Mouse (Mus musculus): Measurements from ENCODE around the gene Tnnc2.

Tnnc2 gene

DNA sequence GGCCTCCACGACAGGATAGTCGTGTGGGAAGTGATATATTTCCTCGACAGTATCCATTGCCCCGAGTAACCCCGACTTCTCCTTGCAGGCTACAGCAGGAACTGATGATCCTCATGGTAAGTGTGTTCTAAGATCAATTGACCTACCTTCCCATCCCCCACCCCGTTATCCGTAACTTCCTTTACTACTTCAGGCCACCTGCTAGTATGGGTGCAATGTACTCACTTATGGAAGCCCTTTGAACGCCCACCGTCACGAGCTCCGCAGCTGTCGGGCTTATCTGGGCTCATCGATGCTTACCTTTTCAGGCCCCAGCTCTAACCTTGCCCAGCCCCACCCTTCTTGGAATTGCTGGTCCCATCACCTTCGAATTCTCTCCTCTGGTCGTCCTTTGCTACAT, 9.5 kb downstream of the Tnnc2 start:
- no peak for DNase-seq

- DNase-seq, result peak; percentile 99
These were observed 10.3 kb downstream of the Tnnc2 start, which contains the start of gene Ube2c for GRCm38 (mm10) chr2:164769258-164770037. Gene Ube2c, plus strand, starts transcription at chr2:164769898.

- no peak for DNase-seq
These were observed 11.8 kb downstream of the Tnnc2 start for GRCm38 (mm10) chr2:164767812-164768540.

DNA sequence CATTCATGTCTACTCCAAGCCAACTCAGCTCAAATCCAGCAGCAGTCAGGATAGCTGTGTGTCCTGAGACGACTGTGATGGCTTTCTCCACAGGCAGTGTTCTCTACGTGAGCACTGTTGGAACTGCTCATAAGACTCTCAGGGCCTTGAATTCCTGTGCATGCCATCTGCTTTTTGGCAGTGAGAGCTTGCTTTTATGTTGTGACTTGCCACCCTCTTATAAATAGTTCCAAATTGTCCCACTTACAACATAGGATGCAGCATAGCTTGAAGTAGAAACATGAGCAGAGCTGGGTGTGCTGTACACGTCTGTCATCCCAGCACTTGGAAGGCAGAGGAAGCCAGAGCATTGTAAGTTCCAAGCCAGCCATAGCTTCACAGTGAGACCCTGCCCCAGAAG, 13.9 kb downstream of the Tnnc2 start:
- no peak for DNase-seq

DNA sequence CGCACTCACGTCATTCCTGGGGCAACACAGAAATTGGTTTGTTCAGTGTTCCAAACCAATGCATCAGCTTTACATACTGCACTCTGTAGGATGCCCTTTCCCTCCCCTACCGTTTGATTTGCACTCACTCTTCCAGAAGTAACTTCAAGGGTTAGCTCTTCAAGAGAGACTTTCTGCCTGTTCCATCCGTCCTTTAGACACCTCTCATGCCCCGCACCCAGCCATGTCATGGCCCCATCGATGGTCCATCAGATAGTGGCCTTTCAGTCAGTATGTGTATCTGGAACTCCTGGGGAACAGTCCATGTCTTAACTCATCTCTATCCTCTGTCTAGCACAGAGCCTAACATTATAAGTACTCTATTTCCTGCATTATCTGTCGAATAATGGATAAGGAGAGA, 17.2 kb downstream of the Tnnc2 start:
- DNase-seq, result no peak

GRCm38 (mm10) chr2:164761971-164762370, 17.8 kb downstream of the Tnnc2 start:
- no peak for DNase-seq

DNA sequence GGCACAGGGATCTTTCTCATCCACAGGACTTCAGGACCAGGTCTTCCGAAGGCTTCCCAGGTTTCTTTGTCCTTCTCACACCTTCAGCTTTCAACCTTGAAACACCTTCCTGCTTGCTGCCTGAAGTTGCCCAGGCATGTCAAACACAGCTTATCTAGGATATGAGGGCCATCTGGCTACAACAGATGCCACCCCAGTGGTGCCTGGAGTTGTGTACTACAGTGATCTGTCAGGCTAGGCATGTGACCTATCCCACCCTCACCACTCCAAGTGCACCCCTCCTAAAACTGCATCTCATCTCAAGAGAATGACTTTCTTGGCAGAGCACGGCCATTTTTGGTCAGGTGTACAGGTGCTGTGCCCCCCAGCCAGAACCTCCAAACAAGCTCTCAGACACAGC, 18.3 kb downstream of the Tnnc2 start:
- no peak for DNase-seq

DNA sequence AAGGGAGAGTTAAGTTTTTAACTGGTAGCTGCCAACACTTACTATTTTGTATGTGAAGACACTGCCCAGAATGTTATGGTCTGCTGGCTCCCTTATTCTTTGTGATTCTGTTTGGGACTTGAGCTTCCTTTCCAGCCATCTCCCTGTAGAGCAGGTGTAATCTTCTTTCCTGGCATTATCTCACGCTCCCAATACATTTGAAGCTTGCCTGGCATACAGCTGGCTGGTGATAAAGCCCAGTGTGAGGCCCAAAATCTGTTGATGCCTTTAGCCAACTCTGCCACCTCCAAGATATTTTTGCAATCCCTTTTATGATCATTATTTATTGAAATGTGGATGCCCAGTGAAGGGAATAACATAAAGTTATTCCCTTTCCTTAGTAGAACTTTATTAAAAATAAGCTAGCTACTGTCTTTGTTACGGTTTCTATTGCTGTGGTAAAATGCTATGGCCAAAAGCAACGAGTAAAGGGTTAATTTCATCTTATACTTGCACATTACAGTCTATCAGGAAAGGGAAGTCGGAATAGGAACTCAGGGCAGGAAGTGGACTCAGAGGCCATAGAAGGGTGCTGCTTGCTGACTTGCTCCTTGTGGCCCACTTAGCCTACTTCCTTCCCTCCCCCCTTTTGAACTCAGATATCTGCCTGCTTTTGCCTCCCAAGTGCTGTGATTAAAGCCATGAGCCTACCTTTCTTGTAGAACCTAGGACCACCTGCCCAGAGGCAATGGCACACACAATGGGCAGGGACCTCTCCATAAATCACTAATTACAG, 19.5 kb downstream of the Tnnc2 start:
- no peak for DNase-seq

DNA sequence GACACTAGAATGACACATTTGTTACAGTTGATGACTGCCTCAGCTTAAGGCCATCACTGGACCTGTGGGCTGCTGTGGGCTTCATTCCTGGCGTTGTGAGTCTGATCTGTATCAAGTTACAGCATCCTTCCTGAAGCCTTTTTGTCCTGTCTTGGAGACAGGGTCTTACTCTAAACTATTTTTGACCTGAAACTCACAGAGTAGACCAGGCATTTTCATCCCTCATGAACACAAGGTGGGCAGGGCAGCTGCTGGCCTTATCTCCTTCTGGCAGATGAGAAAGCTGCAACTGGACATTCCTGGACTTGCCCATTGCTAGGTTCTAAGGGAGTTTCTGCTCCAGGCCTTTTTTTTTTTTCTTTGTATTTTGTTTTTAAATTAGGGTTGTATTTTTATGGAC, 21.1 kb downstream of the Tnnc2 start:
- DNase-seq, result no peak

DNA sequence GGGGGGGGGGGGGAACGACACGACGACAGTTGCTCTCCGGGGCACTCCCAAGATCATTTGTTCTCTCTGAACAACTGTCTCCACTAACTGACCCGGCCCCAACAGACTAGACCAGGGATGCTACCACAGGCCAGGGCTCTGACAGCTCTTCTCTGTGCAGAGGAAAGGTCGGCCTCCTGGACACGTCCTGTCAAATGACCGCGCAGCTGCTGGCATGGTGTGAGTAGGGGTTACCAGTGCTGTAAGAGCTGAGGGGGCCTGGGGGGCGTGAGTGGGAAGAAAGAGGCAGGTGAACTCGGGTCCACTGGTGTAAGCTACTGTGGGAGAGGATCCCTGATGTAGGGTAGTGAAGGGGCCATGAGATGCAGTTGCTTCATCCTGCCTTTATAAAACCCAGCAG, 21.9 kb downstream of the Tnnc2 start:
- DNase-seq, result no peak

DNA sequence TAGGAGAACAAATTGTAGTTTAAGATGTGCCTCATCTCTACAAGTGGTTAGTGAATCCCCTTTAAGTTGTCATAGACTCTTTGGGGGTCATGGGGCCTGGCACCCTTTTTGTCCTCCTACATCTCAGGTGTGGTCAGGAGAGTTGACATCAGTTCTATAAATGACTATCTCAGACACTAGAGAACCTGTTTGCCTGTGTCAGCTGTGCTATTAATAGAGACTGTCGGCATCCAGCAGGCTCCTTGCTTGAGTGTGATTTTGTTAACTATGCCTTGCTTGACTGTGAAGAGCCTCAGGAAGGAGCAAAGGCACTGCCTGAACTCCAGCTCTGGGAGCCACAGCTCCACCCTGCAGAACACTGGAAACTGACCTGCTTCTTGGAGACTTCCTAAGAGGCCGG, 25.0 kb downstream of the Tnnc2 start:
- DNase-seq, result no peak

GRCm38 (mm10) chr2:164754105-164754504, 25.7 kb downstream of the Tnnc2 start:
- DNase-seq, result no peak

GRCm38 (mm10) chr2:164752454-164752853, 27.3 kb downstream of the Tnnc2 start:
- DNase-seq, result no peak

- DNase-seq, result no peak
These were observed 30.8 kb downstream of the Tnnc2 start for GRCm38 (mm10) chr2:164748991-164749390.

DNA sequence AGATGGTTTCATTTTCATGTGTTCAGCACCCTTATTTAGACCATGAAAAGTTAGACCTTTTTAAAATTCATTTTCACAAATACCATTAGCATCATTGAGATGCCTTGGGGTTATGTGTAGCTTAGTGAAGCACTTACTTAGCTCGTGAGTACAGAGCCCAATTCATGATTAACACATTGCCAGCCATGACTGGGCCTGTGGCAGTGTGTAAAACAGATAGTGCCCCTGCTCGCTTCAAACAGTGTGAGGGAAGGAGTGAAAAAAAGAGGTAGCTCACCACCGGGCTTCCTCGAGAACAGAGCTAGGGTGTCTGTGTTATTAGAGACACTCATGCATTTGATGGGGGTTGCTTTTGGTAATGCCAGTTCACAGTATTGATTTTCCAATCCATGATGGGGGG, 31.6 kb downstream of the Tnnc2 start:
- DNase-seq, result no peak

DNA sequence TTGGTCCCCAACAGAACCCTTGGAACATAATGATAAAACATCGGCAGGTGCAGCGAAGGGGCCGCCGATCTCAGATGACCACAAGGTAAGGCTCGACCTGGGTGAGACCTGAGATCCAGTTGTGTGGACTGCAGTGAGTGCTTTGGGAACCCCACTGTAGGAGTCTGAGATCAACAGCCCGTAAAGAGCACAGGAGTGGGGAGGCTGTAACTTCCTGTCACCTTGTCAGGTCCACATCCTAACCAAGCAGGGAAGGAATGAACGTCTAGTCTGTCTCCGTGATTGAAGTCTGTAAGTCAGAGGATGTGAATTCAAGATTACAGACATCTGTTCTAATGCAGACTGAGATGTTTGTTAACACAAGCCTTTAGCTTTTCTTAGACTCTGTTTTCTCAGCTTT, 33.1 kb downstream of the Tnnc2 start:
- no peak for DNase-seq

DNA sequence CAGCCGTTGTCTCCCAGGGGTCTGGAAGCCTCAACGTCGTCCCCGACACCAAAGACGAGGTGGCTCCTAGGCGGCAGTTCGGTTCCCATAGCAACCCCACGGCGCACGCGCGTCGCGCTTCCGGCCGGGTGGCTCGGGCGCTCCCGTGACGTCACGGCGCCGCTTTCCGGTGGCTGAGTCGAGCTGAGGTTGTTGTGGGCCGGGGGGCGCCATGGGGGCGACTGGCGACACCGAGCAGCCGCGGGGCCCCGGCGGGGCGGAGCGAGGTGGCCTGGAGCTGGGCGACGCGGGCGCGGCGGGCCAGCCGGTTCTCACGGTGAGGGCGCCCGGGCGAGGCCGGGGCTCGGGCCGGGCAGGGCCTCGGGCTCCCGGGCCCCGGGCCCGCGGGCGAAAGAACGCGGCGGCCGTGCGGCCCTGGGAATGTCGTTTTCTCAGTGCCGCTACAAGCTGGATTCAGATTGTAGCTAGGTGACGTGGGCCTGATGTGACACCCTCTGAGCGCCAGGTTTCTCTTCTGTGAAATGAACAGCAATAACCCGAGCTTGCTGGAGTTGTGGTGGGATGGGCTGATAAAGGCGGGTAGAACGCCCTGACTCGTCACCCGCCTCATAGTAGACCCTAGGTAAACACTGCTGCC, 33.8 kb downstream of the Tnnc2 start, which contains the start of the genes Wfdc3 and Dnttip1:
Wfdc3 (minus strand) TSS at position 89 of the 637 bp plus-strand sequence.
Dnttip1 (plus strand) TSS at position 141 of the 637 bp plus-strand sequence.
- peak; percentile 97 for DNase-seq

DNA sequence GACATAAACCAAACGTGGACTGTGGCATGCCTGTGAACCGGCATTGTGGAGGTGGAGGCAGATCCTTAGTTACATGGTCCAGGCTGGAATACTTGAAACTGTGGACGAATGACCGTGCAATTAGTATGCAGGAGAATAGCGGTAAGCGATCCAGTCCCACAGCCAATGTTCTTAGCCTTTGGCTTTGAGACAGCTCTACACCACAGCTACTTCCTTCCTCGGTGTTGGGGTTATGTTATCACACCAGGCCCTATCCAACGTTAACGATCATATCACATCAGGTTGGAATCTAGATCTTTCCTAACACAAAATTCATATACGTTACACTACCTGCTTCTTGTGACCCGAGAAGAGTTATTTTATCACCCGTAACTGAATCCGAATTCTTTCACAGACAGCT, 34.8 kb downstream of the Tnnc2 start:
- DNase-seq, result no peak

GRCm38 (mm10) chr2:164739876-164740275, 39.9 kb downstream of the Tnnc2 start:
- no peak for DNase-seq

DNA sequence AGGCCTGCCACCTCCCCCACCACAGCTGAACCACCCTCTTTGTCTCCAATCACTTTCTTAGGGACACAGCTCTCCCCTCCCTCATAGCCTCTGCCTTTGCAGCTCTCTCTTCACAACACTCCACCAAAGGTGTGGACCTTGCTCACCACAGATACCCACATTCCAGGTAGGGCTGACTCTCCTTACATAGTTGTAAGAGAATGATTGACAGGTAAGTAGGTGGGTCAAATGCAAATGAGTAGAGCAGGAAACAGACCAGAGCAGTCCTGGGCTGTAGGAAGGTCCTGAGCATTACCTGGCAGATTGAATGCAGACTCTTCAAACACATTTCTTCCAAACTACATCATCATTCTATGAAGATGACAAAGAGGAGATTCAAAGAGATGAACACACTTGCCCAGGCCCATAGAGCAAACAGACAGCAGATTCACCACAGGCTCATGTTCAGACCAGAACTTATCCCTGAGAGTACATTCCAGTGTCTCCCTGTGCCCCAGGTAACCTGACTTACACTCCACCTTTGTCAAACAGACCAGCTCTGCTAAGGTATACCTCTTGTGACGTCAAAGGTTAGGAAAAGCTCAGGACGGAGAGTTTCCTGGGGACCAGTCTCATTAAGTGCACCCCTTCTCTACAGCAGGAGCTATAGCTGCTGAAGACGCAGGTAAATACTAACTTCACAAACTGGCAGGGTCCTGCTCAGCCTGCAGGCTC, 42.2 kb downstream of the Tnnc2 start:
- no peak for DNase-seq

GRCm38 (mm10) chr2:164735446-164735845, 44.3 kb downstream of the Tnnc2 start:
- no peak for DNase-seq

GRCm38 (mm10) chr2:164734839-164735238, 44.9 kb downstream of the Tnnc2 start:
- DNase-seq, result no peak

Data from kidney, postnatal 10 days (tissue).